Mouse (Mus musculus): ENCODE data around the gene Hoxd8. TPM values are rescaled to one million over a fixed set of nuclear protein-coding genes. Genes with fewer than 3 reads are reported as not detected.

Hoxd8 gene
- total RNA-seq, 2 experiments from 2014 or later = 30.0 to 38.2 TPM

Small RNA genes lying within 50 kb of the gene (microRNA-seq; reads per million reads assigned to microRNA genes)
- gene Gm44463 (0 reads per million in 2 experiments), gene Mir10b (11,317 to 19,394 reads per million in 2 experiments)

Other genes with a start within 250 kb of the Hoxd8 start
- gene Lnpk, start 125.2 kb upstream of the Hoxd8 start, total RNA-seq (2021) = 10 to 100 TPM; 42.1 to 59.8 TPM
- gene Evx2, start 45.1 kb upstream of the Hoxd8 start, total RNA-seq (2021) = not detected
- gene Hoxd13, start 36.3 kb upstream of the Hoxd8 start, total RNA-seq (2021) = not detected
- gene Hoxd12, start 29.6 kb upstream of the Hoxd8 start, total RNA-seq (2021) = not detected
- under 1 TPM in 1 of 2 experiments, not detected in 1; 0.29 TPM for gene Hoxd11, start 25.1 kb upstream of the Hoxd8 start, total RNA-seq (2021)
- 1 to 10 TPM; 4.4 to 4.5 TPM for gene Hoxd10, start 12.7 kb upstream of the Hoxd8 start, total RNA-seq (2021)
- 10 to 100 TPM; 14.8 to 18.8 TPM for gene Hoxd9, start 6.9 kb upstream of the Hoxd8 start, total RNA-seq (2021)
- not detected for gene Hoxd3, start 7.3 kb downstream of the Hoxd8 start, total RNA-seq (2021)
- 1 to 10 TPM; 1.4 to 2.7 TPM for gene Hoxd4, start 7.3 kb downstream of the Hoxd8 start, total RNA-seq (2021)
- under 1 TPM; 0.33 to 0.35 TPM for gene Gm28230, start 22.1 kb downstream of the Hoxd8 start, total RNA-seq (2021)
- not detected for gene Hoxd1, start 58.4 kb downstream of the Hoxd8 start, total RNA-seq (2021)
- 10 to 100 TPM; 37.2 to 38.9 TPM for gene Mtx2, start 121.2 kb downstream of the Hoxd8 start, total RNA-seq (2021)